Mouse (Mus musculus) left cerebral cortex, postnatal 25 days (tissue): ENCODE results near the gene Inf2. TPM values are rescaled to one million over a fixed set of nuclear protein-coding genes. Genes with fewer than 3 reads are reported as not detected.

Experiments used
- DNase-seq, 2 experiments: peaks; one replicate each; pipeline ENCODE4 v3.0.0; 2022; ENCODE audit warnings: low spot score in 2 of 2, mixed read lengths in 1 of 2
- intact Hi-C: fragments of 180-260 bp; cut with DNase I; formaldehyde crosslinking; loops from one replicate; pipeline ENCODE4 v1.15.1; 2025
- total RNA-seq, 2 experiments: library from RNA; stranded (reverse); gene quantifications; 2 replicates each; pipeline ENCODE4 v1.2.3; 2021

Gene Inf2
- total RNA-seq, 2 experiments from 2014 or later: 108 to 155 TPM

DNA sequence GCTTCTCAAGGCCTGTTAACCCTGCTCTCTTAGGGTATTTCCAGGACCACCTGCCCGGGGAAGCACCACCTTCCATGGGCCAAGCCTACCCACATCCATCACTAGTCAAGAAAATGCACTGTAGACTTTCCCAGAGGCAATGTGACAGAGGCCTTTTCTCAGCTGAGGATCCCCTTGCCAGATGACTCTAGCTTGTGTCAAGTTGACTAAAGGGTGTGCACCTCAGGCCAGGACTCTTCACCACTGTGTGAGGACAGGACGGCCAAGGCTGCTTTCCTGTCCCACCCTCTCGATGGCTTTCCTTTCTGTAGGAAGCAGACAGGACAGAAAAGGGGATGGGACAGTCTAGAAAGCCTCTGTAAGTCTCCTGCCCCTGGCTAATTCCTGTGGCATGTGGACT lies 3.1 kb downstream of the Inf2 start:
- intact Hi-C loops: no loop called here
- no peak for DNase-seq

DNA sequence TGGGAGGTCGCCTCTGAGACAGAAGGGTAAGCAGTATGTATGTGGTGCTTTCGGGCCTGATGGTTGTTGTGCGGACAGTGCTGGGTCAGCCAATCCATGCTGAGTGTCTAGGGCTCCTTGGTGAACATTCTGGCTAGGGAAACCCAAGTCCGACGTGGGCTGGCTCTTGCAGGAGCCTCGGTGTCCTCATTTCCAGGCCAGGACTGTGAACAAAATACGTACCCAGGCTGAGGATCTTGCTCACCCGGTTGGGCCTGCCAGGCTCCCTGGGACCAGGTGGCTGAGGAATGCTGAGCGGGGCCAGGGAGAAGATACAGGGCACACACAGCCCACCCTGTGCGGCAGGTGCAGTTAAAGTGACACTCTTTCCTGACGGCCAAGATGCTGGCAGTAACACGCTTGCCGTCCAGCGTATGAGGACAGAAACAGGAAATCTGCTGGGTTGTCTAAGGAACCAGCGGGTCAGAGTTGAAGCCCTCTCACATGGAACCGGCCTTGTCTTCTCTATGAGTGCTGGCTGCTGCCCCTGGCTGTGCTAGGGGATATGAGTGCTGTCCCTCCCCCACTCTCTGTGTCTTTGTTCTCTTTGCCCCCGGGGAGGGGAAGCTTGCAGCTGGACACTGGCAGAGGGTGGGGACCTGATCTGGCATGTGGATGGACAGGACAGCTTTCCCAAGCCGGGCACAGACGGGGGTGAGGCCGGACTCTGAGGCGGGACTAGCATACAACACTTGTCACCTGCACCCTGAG lies 4.6 kb downstream of the Inf2 start:
- intact Hi-C loops: no loop called here
- peak in 1 of 2 experiments; percentile 43 for DNase-seq

DNA sequence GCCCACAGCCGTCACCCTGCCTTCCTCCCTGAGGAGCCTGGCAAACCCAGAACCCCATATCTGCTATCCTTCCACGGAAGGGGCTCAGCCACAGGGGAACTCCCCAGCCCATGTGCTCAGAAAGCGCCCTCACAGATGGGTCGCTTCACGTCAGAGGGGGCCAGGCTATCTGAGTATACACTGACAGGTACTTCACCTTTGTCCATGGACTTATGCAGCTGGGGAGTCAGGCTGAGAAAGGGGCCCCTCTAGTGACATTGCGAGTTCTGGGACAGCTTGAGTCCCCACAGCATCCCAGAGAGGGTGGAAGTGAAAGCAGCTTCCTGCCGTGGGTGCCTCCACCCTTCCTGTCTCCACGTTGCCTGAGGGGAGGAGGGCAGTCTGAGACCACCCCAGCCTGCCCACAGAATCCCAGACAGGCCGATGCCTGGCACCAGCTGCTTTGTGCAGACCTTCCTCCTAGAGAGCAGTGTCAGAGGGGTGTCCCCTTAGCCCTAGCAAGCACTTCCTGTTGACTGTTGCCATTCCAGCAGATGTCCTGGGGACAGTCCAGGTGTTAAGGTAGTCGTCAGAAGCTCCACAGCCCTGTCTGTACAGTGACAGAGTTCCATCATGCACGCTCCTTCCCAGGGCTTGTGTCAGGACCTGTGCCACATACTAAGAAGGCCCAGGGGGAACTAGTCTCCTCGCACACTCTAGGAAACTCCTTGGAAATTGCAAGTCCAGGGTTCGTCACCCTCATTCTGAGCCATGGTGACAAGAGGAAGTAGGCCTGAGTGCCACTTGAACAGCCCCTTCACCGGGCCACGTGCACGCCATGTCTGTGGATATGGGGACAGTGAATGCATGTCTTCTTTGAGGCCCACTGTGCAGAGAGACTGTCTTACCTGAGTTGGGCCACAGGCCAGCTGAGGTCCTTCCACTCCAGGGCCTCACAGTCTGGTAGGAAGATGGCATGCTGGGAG lies 5.6 kb downstream of the Inf2 start:
- no peak for DNase-seq
- intact Hi-C loops: loop anchor here (2.0 kb wide), 1 partner anchor 23 kb away; no protein-coding TSS in a partner anchor

DNA sequence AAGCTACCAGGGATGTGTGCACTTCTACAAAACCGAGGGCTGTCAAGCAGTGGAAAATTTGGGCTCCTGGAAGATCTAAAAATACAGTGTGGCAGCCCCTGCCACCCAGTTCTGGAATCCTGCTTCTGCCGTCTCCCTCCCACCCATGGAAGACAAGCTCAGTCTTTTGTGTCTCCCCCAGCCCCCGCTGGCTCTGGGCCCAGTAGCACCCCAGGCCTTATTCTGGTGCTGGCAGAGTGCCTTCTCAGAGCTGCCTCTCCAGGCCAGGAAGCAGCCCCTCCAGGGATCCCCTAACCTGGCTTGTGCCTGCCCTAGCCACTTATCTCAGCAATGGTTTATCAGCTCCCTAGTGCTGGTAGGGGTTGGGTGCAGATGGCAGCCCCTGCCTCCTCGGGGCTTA lies 6.4 kb downstream of the Inf2 start:
- intact Hi-C loops: loop anchor here (1.0 to 2.0 kb wide), 2 partner anchors 19 to 22 kb away; no protein-coding TSS in a partner anchor
- peak; percentile 66 to 93 for DNase-seq

DNA sequence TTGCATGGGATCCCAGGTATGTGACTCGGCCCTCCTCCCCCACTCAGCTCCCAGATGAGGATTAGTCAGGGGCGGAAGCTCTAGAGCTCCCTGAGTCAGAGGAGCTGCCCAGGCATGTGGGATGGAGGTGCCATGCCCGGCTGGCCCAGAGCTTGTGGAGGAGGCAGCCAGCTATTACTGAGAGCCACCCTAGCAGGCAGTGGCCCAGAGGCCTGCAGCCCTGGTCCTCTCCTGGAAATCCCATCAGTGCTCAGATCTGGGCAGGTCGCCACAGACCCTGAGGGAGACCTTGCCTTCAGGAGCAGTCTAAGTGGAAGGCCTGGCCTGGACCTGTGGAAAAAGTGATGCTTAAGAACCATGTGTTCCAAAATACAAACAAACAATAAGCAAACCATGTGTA lies 7.0 kb downstream of the Inf2 start:
- peak in 1 of 2 experiments; percentile 69 for DNase-seq

DNA sequence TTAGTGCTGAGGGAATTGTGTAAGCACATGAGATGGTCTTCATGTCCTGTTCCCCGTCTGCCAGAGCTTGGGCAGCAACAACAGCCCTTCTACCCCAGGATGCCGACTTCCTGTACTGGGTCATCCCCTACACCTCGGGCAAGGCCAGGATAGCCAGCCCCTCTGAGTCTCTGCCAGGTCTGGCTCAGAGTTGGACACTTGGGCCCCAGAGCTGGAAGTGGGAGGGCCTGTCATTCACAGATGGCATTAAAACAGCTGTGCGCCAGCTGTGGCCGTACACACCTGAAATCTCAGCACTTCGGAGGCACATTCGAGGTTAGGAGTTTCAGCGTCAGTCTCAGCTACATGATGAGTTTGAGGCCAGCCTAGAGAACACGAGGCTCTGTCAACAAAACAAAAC lies 7.9 kb downstream of the Inf2 start:
- intact Hi-C loops: no loop called here
- no peak for DNase-seq

More for the DNA sequence above, 7.0 kb downstream of the Inf2 start:
- intact Hi-C loops: loop anchor here (1.0 to 2.0 kb wide), 2 partner anchors 19 to 21 kb away; no protein-coding TSS in a partner anchor

DNA sequence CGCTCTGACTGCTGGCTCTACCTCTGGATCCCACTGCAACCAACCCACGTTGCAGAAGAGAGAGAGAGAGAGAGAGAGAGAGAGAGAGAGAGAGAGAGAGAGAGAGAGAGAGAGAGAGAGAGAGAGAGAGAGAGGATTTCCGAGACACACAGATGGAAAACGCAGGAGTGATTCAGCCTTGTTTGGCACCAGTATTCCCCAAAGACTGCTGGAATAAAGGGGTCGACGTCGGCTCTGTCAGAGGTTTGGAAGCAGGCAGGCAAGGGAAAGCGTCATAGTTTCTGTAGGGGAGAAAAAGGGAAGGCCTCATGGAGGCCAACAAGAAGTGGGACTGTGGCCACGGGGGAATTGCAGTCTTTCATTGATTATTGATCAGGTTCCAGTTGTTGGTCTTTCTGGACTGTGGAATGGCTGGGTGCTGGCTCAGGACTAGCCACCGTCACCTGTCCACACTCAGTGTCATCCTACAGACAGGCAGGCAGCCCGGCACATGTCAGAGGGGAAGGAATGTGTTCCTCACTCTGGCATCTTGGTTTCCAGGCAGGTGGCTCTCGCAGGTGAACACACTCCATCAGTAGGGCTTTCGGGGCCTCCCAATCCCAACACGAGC lies 8.4 kb downstream of the Inf2 start:
- intact Hi-C loops: no loop called here
- DNase-seq: no peak

DNA sequence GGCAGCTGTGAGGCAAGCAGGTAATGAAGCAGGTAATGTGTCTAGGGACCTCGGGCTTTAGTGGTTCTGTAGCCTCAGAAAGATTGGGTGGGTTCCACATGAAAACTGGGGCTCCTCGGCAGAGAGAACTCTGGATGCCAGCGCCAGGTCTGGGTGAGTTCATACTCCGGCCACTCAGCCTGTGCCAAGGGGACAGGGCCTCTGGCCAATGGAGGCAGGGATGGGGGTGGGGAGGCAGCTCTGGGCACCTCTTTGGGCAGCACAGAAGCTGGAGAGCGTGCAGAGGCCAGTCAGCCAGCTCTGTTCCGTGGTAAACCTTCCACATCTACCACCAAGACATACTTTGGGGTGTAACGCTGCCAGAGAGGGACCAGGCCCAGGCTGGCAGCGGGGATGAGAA lies 9.0 kb downstream of the Inf2 start:
- intact Hi-C loops: no loop called here
- no peak for DNase-seq

DNA sequence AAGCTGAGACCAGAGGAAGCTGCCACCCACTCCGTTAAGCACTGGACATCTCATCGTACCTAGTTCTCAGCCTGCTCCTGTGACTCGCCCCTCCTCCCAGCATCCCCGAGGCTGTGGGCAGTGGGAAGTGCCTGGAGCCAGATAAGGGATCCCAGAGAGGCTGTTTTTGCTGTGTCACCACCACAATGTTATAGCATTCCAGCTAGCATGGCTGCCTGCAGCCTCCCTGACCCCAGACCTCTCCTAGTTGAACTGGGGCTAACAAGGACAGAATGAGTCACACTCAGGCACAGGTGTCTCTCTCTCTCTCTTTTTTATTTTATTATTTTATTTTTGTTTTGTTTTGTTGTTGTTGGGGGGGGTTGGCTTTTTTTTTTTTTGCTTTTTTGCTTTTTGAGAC lies 10.6 kb downstream of the Inf2 start:
- no peak for DNase-seq
- intact Hi-C loops: no loop called here

DNA sequence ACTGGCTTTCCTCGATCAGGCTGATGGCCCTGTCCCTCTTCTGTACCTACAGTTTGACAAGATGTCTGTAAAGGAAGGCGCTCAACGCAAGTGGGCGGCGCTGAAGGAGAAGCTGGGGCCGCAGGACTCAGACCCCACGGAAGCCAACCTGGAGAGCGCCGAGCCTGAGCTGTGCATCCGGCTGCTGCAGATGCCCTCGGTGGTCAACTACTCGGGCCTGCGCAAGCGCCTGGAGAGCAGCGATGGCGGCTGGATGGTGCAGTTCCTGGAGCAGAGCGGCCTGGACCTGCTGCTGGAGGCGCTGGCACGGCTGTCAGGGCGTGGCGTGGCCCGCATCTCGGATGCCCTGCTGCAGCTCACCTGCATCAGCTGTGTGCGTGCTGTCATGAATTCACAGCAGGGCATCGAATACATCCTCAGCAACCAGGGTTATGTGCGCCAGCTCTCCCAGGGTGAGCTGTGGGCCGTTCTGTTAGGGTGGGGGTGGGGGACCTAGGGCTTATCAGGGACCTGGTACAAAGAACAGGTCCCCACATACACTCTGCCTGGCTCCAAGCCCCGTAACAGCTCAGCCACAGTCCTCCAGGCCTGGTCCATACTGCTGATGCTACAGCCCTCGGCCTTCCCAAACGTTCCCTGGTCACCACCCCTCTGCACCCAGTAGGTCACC lies 11.5 kb downstream of the Inf2 start:
- DNase-seq: no peak
- intact Hi-C loops: no loop called here

DNA sequence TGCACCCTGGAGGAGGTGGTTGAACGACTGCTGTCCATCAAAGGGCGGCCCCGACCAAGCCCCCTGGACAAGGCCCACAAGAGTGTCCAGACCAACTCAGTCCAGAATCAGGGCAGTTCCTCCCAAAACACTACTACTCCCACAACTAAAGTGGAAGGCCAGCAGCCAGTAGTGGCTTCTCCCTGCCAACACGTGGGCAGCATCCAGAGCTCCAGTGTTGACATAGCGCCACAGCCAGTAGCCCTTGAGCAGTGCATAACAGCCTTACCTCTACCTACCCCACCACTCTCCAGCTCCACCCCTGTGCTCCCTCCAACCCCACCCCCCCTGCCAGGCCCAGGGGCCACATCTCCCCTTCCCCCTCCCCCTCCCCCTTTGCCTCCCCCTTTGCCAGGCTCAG lies 15.4 kb downstream of the Inf2 start:
- intact Hi-C loops: no loop called here
- no peak for DNase-seq

DNA sequence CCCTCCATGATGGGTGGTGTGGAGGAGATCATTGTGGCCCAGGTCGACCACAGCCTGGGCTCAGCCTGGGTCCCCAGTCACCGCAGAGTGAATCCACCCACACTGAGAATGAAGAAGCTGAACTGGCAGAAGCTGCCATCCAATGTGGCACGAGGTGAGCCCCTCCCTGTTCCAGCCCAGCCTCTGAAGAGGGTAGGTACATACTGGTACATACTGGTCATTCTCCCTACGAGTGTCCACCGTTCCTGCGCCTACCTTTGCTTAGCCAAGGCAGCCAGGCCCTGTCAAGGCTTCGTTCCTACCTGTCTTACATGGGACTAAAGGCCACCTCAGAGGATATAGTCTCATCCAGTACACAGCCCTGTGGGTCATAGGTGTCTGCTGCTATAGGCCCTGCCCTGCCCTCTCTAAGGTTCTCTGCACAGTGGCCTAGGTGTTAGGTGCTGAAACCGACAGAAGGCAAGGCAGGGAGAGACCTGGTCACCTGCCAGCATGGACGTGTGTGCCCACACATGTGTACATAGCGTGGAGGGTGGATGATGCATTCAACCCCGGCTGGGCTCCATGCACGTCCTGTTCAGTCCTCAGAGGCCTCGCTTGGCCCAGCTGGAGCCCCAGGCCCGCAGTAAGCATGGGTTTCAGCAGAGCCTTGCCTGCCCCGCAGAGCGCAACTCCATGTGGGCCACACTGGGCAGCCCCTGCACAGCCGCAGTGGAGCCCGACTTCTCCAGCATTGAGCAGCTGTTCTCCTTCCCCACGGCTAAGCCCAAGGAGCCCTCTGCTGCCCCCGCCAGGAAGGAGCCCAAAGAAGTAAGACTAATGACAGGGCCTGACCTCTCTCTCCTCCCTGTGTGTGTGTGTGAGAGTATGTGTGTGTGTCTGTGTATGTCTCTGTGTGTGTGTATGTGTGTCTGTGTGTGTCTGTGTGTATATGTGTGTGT lies 16.4 kb downstream of the Inf2 start:
- DNase-seq: peak in 1 of 2 experiments; percentile 36
- intact Hi-C loops: loop anchor here (1.0 kb wide), 1 partner anchor 53 kb away; no protein-coding TSS in a partner anchor

DNA sequence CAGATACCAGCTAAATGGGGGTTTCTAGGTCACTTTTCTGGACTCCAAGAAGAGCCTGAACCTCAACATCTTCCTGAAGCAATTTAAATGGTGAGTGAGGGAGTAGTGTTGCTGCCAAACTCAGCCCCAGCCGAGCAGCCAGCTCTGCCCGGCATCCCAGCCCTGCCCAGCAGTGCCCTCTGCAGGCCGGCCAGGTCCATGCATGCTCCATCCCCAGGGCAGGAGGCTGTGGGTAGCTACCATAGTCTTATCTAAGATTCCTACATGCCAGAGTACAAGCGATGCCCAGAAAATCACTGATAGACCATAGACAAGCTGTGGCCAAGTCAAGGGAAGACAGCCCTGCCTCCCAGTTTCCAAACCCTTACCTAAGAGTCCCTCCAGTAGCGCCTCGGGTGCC lies 17.2 kb downstream of the Inf2 start:
- intact Hi-C loops: loop anchor here (1.0 kb wide), 1 partner anchor 53 kb away; no protein-coding TSS in a partner anchor
- DNase-seq: peak; percentile 80

DNA sequence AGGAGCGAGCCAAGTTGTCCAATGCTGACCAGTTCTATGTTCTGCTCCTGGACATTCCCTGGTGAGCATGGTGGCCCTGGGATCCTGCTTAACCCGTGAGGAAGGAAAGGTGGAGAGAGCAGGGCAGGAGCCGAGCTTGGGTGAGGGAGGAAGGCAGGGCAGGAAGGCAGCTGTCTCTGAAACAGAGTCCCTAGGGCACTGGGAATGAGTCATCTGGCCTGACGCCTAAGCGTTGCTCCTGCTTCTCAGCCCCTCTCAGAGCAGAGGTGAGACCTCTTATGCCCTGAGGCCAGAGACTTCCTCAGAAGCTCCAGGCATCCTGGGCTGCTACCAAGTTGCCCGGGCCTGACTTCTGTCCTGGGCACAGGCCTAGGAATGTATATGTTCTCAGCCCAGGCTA lies 18.4 kb downstream of the Inf2 start:
- intact Hi-C loops: no loop called here
- no peak for DNase-seq

DNA sequence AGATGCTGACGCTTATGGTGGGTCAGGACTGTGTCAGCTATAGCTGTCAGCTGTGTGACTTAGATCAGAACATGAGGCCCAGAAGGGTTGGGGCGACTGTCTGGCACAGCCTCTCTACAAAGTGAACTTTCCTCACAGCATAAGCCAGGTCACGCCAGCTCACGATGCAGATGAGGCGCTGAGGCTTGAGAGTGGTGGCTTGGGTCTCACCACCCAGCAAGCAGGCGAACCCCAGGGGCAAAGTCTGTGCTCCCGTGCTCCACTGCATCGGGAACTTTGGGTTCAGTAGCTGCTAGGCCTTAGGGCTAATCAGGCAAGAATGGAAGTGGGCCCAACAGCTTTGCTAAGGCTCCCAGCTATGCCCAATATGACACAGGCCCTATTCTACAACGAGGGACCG lies 20.4 kb downstream of the Inf2 start:
- intact Hi-C loops: no loop called here
- no peak for DNase-seq

DNA sequence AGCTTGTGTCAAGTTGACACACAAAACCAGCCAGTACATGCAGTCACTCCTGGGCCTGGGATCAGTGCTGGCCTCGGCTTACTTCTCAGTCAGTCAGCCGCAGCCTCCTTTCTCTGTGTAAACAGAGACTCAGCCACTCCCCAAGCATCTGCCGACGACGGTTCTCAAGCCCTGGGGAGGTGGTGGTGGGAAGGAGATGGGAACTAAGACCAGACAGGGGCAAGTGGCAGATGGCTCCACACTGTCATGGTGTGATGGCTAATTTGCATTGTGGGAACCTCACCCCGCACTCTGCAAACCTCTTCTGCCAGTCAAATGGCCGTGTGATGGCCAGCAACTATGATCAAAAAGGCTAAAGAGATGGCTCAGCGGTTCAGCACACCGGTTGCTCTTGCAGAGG lies 28.1 kb downstream of the Inf2 start:
- intact Hi-C loops: loop anchor here (2.0 kb wide), 1 partner anchor 22 kb away; no protein-coding TSS in a partner anchor
- DNase-seq: no peak

DNA sequence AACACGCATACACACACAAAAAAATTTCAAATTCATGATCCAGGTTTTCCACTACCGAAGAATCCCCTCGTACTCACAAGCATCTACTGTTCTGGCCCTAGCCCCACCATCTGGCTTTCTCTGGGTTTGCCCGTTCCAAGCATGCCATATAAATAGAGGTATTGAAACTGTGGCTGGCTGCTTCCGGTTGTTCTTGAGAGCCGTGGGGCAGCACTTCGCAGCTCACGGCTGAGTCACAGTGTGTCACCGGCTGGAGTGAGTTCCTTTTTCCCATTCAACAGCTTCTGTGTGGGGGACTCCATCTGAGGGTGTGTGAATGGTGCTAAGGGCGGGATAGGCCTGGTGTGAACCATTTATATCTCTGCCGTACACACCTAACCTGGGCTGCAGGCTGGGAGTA lies 28.6 kb downstream of the Inf2 start:
- peak; percentile 75 to 96 for DNase-seq
- intact Hi-C loops: loop anchor here (2.0 kb wide), 1 partner anchor 22 kb away; no protein-coding TSS in a partner anchor

DNA sequence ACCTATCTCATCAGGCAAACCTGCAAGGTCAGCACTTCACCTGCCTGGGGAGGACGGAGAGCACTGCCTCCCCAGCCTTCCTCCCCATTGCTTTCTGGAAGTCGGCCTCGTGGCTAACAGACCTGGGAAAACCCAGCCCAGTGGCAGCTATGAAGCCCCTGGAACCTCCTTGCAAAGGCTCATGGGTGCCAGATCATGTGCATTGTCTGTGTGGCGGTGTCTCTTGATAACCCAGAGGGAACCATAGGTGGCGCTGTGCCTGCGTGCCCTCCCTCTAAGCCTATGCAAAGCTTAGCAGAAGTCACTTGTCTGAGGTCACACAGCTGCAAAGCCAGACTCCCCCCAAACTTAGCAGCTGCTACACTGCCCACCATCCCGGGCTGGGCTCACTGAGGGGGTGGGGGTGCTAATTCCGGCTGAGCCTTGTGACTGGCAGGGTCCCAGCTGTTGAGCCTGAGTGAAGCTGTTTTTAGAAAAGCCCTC lies 29.4 kb downstream of the Inf2 start:
- intact Hi-C loops: loop anchor here (1.0 to 2.0 kb wide), 2 partner anchors 23 to 42 kb away; no protein-coding TSS in a partner anchor
- peak; percentile 62 to 84 for DNase-seq
